Mouse (Mus musculus): Measurements from ENCODE around the gene Acsl6. TPM values are rescaled to one million over a fixed set of nuclear protein-coding genes. Genes with fewer than 3 reads are reported as not detected.
"Not testable (repeated sequence)": the region's sequence is repeated elsewhere in the genome, so short reads cannot be mapped to it uniquely, and the experiment has no call there.

Acsl6 gene
- polyA plus RNA-seq, 1 experiment from 2014 or later: 24.7 TPM

GRCm38 (mm10) chr11:54353121-54353576, 49.6 kb downstream of the Acsl6 start:
- Histone ChIP-seq H3K27ac (0 out of 2 replicates have a peak overlapping the region, but pooled peaks have one; percentile 16), H3K36me3 (ENCODE audit: poor library complexity, severe bottlenecking) (peaks cover 15% of the 10 kb centered on the region; the same call in 1 of the 2 replicates), H3K4me1 (peaks cover 14% of the 10 kb centered on the region), H3K27me3 (no peaks in the 10 kb centered on the region), H3K9me3 (replicated peaks) (no peaks in the 10 kb centered on the region; the same call in 1 of the 2 replicates), H3K4me3 (no peak overlapping the region), H3K9ac (peak overlapping the region; percentile 41; the same call in 1 of the 2 replicates), H3K4me2 (no peak overlapping the region; the same call in 1 of the 2 replicates)
- ATAC-seq: no peak
- 4% methylated on average over 8 of the region's 8 CpGs for WGBS

GRCm38 (mm10) chr11:54354595-54355563, 51.3 kb downstream of the Acsl6 start:
- Histone ChIP-seq H3K9ac (no peak overlapping the region), H3K27ac (no peak overlapping the region), H3K9me3 (replicated peaks) (no peaks in the 10 kb centered on the region; the same call in 1 of the 2 replicates), H3K27me3 (no peaks in the 10 kb centered on the region), H3K4me1 (peaks cover 14% of the 10 kb centered on the region), H3K36me3 (ENCODE audit: poor library complexity, severe bottlenecking) (peaks cover 26% of the 10 kb centered on the region; the same call in 1 of the 2 replicates), H3K4me2 (no peak overlapping the region), H3K4me3 (no peak overlapping the region)
- 51% methylated on average over 15 of the region's 15 CpGs for WGBS
- ATAC-seq: peak; percentile 83

- H3K36me3 ChIP-seq (ENCODE audit: poor library complexity, severe bottlenecking): peaks cover 26% of the 10 kb centered on the region; the same call in 1 of the 2 replicates
- no peak overlapping the region for H3K4me2 ChIP-seq
- H3K9me3 ChIP-seq (replicated peaks): no peaks in the 10 kb centered on the region; the same call in 1 of the 2 replicates
- no peak overlapping the region for H3K27ac ChIP-seq
- H3K27me3 ChIP-seq: no peaks in the 10 kb centered on the region
- peaks cover 14% of the 10 kb centered on the region for H3K4me1 ChIP-seq
- H3K9ac ChIP-seq: no peak overlapping the region
- WGBS: 77% methylated on average over 7 of the region's 7 CpGs
- no peak overlapping the region for H3K4me3 ChIP-seq
- ATAC-seq: no peak
Measured at GRCm38 (mm10) chr11:54355564-54355955, 52.0 kb downstream of the Acsl6 start.

- Histone ChIP-seq H3K36me3 (ENCODE audit: poor library complexity, severe bottlenecking) (peaks cover 30% of the 10 kb centered on the region), H3K9ac (no peak overlapping the region), H3K27ac (no peak overlapping the region), H3K9me3 (replicated peaks) (no peaks in the 10 kb centered on the region; the same call in 1 of the 2 replicates), H3K27me3 (no peaks in the 10 kb centered on the region), H3K4me2 (no peak overlapping the region), H3K4me3 (no peak overlapping the region), H3K4me1 (peaks cover 14% of the 10 kb centered on the region)
- 66% methylated on average over 4 of the region's 4 CpGs for WGBS
- ATAC-seq: no peak
Measured at GRCm38 (mm10) chr11:54356676-54357075, 53.1 kb downstream of the Acsl6 start.

- no peak overlapping the region for H3K4me3 ChIP-seq
- no peak overlapping the region for H3K27ac ChIP-seq
- H3K27me3 ChIP-seq: no peaks in the 10 kb centered on the region
- no peaks in the 10 kb centered on the region for H3K9me3 ChIP-seq (replicated peaks)
- H3K4me1 ChIP-seq: no peaks in the 10 kb centered on the region
- H3K9ac ChIP-seq: no peak overlapping the region
- H3K4me2 ChIP-seq: no peak overlapping the region
- no peak for ATAC-seq
- no peaks in the 10 kb centered on the region for H3K36me3 ChIP-seq (ENCODE audit: poor library complexity, severe bottlenecking)
Measured at GRCm38 (mm10) chr11:54372553-54372952, 69.0 kb downstream of the Acsl6 start.

- Histone ChIP-seq H3K9ac (no peak overlapping the region), H3K36me3 (ENCODE audit: poor library complexity, severe bottlenecking) (no peaks in the 10 kb centered on the region), H3K4me3 (no peak overlapping the region), H3K27me3 (no peaks in the 10 kb centered on the region), H3K4me1 (no peaks in the 10 kb centered on the region), H3K27ac (no peak overlapping the region), H3K4me2 (no peak overlapping the region), H3K9me3 (replicated peaks) (no peaks in the 10 kb centered on the region)
- no peak for ATAC-seq
- 82% methylated on average over 8 of the region's 8 CpGs for WGBS
Measured at GRCm38 (mm10) chr11:54390386-54390785, 86.8 kb downstream of the Acsl6 start.

- Histone ChIP-seq H3K27ac (no peak overlapping the region), H3K27me3 (no peaks in the 10 kb centered on the region), H3K9me3 (replicated peaks) (no peaks in the 10 kb centered on the region), H3K4me2 (no peak overlapping the region), H3K4me3 (no peak overlapping the region), H3K4me1 (no peaks in the 10 kb centered on the region), H3K36me3 (ENCODE audit: poor library complexity, severe bottlenecking) (no peaks in the 10 kb centered on the region), H3K9ac (no peak overlapping the region)
- no peak for ATAC-seq
- 89% methylated on average over 4 of the region's 4 CpGs for WGBS
Measured at GRCm38 (mm10) chr11:54391326-54391725, 87.7 kb downstream of the Acsl6 start.

- 87% methylated on average over 1 of the region's 1 CpGs for WGBS
- Histone ChIP-seq H3K4me2 (no peak overlapping the region), H3K9ac (no peak overlapping the region), H3K27me3 (no peaks in the 10 kb centered on the region), H3K9me3 (replicated peaks) (no peaks in the 10 kb centered on the region), H3K4me1 (no peaks in the 10 kb centered on the region), H3K4me3 (no peak overlapping the region), H3K27ac (no peak overlapping the region), H3K36me3 (ENCODE audit: poor library complexity, severe bottlenecking) (no peaks in the 10 kb centered on the region)
- no peak for ATAC-seq
Measured at GRCm38 (mm10) chr11:54396686-54397085, 93.1 kb downstream of the Acsl6 start.

GRCm38 (mm10) chr11:54398058-54398457, 94.5 kb downstream of the Acsl6 start:
- Histone ChIP-seq H3K4me2 (no peak overlapping the region), H3K9me3 (replicated peaks) (no peaks in the 10 kb centered on the region), H3K27ac (no peak overlapping the region), H3K4me1 (no peaks in the 10 kb centered on the region), H3K4me3 (no peak overlapping the region), H3K27me3 (no peaks in the 10 kb centered on the region), H3K9ac (no peak overlapping the region), H3K36me3 (ENCODE audit: poor library complexity, severe bottlenecking) (no peaks in the 10 kb centered on the region)
- no peak for ATAC-seq
- 86% methylated on average over 4 of the region's 4 CpGs for WGBS

- H3K9ac ChIP-seq; H3K27ac ChIP-seq; H3K4me2 ChIP-seq; ATAC-seq; H3K4me1 ChIP-seq; H3K27me3 ChIP-seq; H3K9me3 ChIP-seq (replicated peaks); H3K4me3 ChIP-seq; H3K36me3 ChIP-seq (ENCODE audit: poor library complexity, severe bottlenecking): not testable (repeated sequence)
- 95% methylated on average over 20 of the region's 20 CpGs for WGBS
Measured at GRCm38 (mm10) chr11:54400803-54401202, 97.2 kb downstream of the Acsl6 start.

GRCm38 (mm10) chr11:54404885-54405284, 101.3 kb downstream of the Acsl6 start:
- Histone ChIP-seq H3K4me3 (no peak overlapping the region), H3K27ac (no peak overlapping the region), H3K27me3 (no peaks in the 10 kb centered on the region), H3K4me2 (no peak overlapping the region), H3K9me3 (replicated peaks) (no peaks in the 10 kb centered on the region), H3K36me3 (ENCODE audit: poor library complexity, severe bottlenecking) (no peaks in the 10 kb centered on the region), H3K9ac (no peak overlapping the region), H3K4me1 (no peaks in the 10 kb centered on the region)
- ATAC-seq: no peak
- WGBS: 89% methylated on average over 4 of the region's 4 CpGs

- Histone ChIP-seq H3K9me3 (replicated peaks) (no peaks in the 10 kb centered on the region), H3K4me1 (no peaks in the 10 kb centered on the region), H3K27me3 (no peaks in the 10 kb centered on the region), H3K4me2 (no peak overlapping the region), H3K4me3 (no peak overlapping the region), H3K27ac (no peak overlapping the region), H3K36me3 (ENCODE audit: poor library complexity, severe bottlenecking) (no peaks in the 10 kb centered on the region), H3K9ac (no peak overlapping the region)
- ATAC-seq: no peak
- WGBS: 82% methylated on average over 4 of the region's 4 CpGs
Measured at GRCm38 (mm10) chr11:54406930-54407546, 103.4 kb downstream of the Acsl6 start.
